Mouse (Mus musculus) ovary, adult 18-20 months (tissue): Measurements from ENCODE around the gene Adamts4.
A peak's percentile ranks its signal among the peaks of the same experiment; 100 is the strongest.

Source experiments
- DNase-seq: peaks from one replicate; pipeline ENCODE4 v3.0.0; 2022; ENCODE audit warnings: low spot score, mixed read lengths

The Adamts4 gene

GRCm38 (mm10) chr1:171256095-171256818 lies 6.0 kb downstream of the Adamts4 start:
- no peak for DNase-seq

GRCm38 (mm10) chr1:171256937-171257548 lies 6.8 kb downstream of the Adamts4 start:
- DNase-seq, result no peak

DNA sequence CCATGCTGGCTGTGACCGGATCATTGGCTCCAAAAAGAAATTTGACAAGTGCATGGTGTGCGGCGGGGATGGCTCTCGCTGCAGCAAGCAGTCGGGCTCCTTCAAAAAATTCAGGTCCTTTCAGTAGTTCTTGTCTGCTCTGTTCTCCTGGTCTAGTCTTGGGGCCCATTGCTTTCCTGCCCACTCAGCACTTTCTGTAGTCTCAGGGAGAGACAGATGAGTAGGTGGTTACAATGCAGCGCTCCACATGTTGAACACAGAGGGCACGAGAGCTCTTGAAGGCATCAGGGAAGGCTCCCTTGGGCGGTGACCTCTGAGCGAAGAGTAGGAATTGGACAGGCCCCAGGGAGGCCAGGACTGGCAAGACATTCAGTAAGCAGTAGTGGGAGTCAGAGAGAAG lies 7.6 kb downstream of the Adamts4 start:
- DNase-seq, result no peak

GRCm38 (mm10) chr1:171258921-171259320 lies 8.7 kb downstream of the Adamts4 start:
- no peak for DNase-seq

GRCm38 (mm10) chr1:171260316-171260715 lies 10.1 kb downstream of the Adamts4 start:
- DNase-seq, result no peak

- DNase-seq, result peak; percentile 75
These were observed 12.4 kb downstream of the Adamts4 start for GRCm38 (mm10) chr1:171262594-171263130.

DNA sequence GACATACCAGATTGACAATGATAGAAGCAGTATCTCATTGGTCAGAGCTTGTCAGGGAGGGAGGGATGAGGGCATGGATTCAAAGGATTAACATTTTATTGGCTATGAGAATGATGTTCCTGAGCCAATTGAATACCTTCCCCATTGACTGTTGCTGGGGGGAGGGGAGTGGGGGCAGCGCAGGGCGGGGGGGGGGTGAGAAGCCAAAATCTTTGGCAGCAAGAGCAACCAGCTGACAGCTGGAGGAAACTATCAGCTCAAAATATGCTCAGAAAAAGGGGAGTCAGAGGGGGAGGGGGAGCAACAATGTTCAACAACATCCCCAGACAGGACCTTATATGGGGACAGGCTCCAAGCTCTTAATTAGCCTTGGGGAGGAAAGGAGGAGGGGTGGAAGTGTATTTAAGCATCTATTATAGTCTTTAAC lies 13.0 kb downstream of the Adamts4 start:
- DNase-seq, result no peak

DNA sequence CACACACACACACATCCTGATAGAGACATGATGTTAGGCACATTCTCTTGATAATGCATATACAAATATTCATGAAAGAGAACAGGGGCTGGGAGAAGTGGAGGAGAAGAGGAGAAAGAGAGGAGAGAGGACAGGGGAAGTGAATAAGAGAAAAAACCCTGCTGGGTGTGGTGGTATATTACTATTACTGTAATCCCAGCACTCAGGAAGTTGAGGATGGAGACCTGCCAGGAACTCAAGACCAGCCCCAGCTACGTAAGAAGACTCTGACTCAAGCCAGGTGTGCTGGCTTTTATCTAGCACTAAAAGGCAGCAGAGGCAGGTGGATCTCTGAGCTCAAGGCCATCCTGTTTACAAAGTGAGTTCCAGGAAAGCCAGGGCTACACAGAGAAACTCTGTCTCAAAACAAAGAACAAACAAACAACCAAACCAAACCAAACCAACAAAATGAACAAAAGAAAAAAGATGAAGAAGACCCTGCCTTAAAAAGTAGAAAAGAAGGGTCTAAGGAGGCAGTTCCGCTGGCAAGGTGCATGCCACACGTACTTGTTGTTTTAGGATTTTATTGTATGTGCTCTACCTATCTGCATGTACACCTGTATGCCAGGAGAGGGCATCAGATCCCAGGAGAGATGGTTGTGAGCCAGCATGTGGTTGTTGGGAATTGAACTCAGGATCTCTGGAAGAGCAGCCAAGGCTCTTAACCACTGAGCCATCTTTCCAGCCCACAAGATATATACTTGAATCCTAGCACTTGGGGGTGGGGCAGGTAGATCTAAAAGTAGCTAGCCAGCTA lies 13.6 kb downstream of the Adamts4 start:
- no peak for DNase-seq

DNA sequence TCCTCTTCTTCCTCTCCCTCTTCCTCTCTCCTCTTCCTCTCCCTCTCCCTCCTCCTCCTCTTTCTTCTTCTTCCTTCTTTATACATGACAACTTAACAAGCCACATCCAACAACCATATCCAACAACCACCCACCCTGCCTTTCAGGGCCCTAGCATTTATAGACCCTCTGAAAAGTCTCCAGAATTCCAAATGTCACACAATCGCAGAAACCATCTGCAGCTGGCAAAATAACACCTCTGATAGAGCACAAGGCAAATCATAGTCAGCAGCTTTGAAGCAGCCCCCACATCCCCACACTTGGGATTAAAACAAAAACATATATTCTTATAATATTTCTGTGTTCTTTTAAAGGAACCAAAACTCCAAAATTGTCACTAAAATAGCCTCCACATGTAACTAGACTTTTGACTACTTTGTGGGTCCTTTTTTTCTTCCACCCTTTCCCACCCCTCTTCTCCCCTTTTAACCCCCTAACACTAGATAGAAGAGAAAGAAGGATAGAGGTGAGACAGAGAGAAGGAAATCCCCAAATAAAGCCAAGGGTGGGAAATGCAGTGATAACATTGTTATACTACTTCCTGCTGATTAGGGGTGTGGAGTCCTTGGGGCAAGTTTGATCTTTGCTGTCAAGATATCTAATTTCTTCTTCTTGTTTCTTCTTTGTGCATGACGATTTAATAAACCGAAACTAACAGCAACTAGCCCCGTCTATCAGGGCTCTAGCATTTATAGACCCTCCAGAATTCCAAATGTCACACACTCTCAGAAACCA lies 15.9 kb downstream of the Adamts4 start:
- no peak for DNase-seq

DNA sequence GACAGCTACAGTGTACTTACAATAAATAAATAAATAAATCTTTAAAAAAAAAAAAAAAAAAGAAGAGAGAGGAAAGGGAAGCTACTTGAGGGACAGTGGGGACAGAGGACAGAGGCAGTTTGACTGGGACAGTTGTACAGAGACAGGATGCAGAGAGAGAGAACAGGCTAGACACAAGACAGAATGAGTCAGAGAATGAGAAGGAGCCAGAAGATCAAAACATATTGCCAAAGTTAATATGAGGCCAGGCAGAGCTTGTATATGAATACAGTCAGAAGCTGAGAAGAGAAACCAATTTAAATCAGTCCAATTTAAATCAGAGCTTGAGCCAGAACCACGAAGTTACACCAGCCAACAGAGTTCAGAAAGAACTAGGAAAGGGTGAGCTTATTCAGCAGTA lies 18.1 kb downstream of the Adamts4 start:
- no peak for DNase-seq

GRCm38 (mm10) chr1:171269848-171270572 lies 19.8 kb downstream of the Adamts4 start, which contains the start of gene B4galt3:
Gene B4galt3 (plus strand): TSS chr1:171270328.
- peak; percentile 90 for DNase-seq

DNA sequence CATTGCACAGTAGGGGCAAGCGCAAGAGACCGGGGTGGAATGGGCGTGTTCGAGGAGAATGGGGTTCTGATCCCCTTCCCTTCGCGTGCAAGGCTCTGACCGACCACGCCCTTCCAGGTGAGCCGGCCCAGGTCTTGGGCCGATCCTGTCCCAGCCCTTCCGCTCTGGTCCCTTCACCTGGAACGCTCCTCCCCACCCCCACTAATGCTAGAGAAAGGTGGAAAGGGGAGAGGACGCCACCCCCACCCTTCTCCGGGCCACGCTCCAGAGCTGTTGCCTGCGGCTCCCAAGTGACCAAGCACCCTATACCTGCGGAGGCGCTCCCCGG lies 20.3 kb downstream of the Adamts4 start:
- DNase-seq, result no peak

GRCm38 (mm10) chr1:171271196-171271595 lies 21.0 kb downstream of the Adamts4 start:
- no peak for DNase-seq

- DNase-seq, result no peak
These were observed 21.4 kb downstream of the Adamts4 start for GRCm38 (mm10) chr1:171271622-171272021.

- DNase-seq, result no peak
These were observed 21.9 kb downstream of the Adamts4 start for GRCm38 (mm10) chr1:171272086-171272485.

DNA sequence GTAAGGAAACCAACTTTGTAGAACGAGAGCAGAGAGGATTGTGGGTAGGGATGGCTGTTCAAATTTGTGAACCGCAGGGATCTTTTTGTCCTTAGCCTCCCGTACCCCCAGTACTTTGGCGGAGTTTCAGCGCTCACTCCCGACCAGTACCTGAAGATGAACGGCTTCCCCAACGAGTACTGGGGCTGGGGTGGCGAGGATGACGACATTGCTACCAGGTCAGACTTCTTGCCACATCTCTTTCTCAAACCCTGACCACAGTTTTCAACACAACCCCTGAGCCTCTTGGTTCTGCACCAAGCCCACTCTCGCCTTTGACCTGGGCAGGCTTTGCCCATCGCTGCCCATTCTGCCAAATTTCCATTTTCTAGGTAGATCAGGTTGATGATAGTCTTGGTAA lies 23.9 kb downstream of the Adamts4 start:
- no peak for DNase-seq

- no peak for DNase-seq
These were observed 25.0 kb downstream of the Adamts4 start for GRCm38 (mm10) chr1:171275144-171275734.

- DNase-seq, result no peak
These were observed 26.0 kb downstream of the Adamts4 start for GRCm38 (mm10) chr1:171276110-171276748.

DNA sequence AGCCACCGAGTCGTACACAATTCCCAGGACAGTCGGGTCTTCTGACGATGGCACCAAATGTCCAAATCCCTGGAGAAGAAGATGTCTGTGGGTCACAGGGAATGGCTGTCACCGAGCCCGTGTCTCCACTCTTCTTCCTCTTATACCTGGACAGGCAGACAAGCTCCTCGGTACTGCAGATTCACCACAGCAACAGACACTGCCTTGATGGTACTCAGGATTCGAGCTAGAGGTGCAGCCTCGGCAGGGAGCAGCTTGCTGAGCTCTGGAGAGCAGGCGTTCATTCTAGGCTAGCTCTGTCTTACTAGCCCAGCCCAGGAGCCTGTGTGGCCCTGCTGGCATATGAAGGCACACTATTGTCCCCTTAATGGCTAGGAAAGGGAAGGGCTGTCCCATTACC lies 27.5 kb downstream of the Adamts4 start:
- DNase-seq, result no peak

DNA sequence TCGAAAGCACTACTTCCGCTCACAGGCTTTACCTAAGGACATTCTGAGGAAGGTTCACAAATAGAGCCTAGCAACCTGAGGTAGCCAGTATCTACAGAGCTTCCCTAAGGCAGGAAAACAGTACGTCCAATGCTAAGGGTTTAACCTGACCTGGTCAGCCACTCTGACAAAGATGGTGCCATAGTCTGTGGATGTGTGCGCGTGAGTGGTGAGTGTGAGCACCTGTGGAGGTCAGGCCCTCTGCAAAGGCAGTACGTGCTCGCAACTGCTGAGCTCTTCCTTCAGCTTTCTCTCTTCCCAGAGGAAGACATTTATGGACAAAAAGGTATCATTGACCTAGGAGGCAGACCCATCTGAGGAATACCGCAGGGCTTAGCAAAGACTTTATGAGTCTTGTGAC lies 28.2 kb downstream of the Adamts4 start:
- DNase-seq, result no peak
